Mouse (Mus musculus) C2C12 (cell line): ENCODE measurements at regions not wholly inside any gene's neighbourhood (a gene's known extent, or its start where the extent isn't known, plus 50 kb on each side); places are given as distances from the start of the nearest gene placed in this dataset.

Experiments
- H3K27me3 ChIP-seq: one replicate; pipeline ENCODE4 v1.6.1; 2011; ENCODE audit not compliant: control insufficient read depth, insufficient read depth, insufficient read length
- H3K36me3 ChIP-seq: one replicate; pipeline ENCODE4 v1.6.1; 2011; ENCODE audit not compliant: control insufficient read depth, insufficient read depth
- H3K4me3 ChIP-seq: one replicate; pipeline ENCODE4 v1.5.1; 2011; ENCODE audit warnings: mild to moderate bottlenecking, control low read depth; ENCODE audit not compliant: poor library complexity, insufficient read depth, severe bottlenecking
- H3K79me2 ChIP-seq: one replicate; pipeline ENCODE4 v1.6.1; 2011; ENCODE audit not compliant: control insufficient read depth, insufficient read depth
- H3K79me3 ChIP-seq: one replicate; pipeline ENCODE4 v1.6.1; 2011; ENCODE audit warnings: low read depth, control low read depth
- H3ac ChIP-seq: one replicate; pipeline ENCODE3; 2011; ENCODE audit warnings: low read depth; ENCODE audit not compliant: control insufficient read depth, insufficient read length
- CEBPB ChIP-seq: IDR thresholded peaks from one replicate; pipeline ENCODE4 v1.6.1; 2011; ENCODE audit warnings: low read depth, mild to moderate bottlenecking, control low read depth, moderate library complexity
- CTCF ChIP-seq: IDR thresholded peaks from one replicate; pipeline ENCODE4 v1.5.1; 2011; ENCODE audit not compliant: control insufficient read depth, insufficient read depth, insufficient read length
- FOSL1 ChIP-seq: IDR thresholded peaks from one replicate; pipeline ENCODE4 v1.8.0; 2011; ENCODE audit warnings: mild to moderate bottlenecking, low read length; ENCODE audit not compliant: poor library complexity, insufficient read depth, severe bottlenecking
- MAX ChIP-seq: IDR thresholded peaks from one replicate; pipeline ENCODE4 v1.6.1; 2011; ENCODE audit warnings: mild to moderate bottlenecking, control low read depth
- MYOD1 ChIP-seq: IDR thresholded peaks from one replicate; pipeline ENCODE4 v1.6.1; 2011; ENCODE audit warnings: low read depth; ENCODE audit not compliant: control insufficient read depth, insufficient read length
- MYOG ChIP-seq: IDR thresholded peaks from one replicate; pipeline ENCODE4 v1.6.1; 2011; ENCODE audit not compliant: control insufficient read depth, insufficient read length; ENCODE audit errors: extremely low read depth
- USF1 ChIP-seq: IDR thresholded peaks from one replicate; pipeline ENCODE4 v1.6.1; 2011; ENCODE audit warnings: low read depth, mild to moderate bottlenecking, control low read depth, moderate library complexity

DNA sequence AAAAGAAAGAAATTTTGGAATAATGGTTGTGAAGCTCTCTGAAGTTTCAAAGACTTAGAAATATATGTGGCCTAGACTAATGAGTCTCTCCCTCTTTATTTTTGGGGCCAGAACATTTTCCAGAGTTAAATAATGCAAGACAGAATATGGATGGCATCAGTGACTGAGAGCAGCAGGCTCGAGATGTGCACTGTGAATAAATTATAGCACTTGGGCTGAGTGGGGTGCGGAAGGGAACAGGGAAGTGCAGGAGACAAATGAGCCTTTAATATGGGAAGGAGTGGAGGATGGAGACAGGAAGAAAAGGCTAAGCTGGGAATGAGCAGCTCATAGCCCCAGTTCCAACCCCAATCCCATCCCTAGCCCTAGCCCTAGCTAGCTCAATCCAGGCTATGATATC, 108.0 kb upstream of the Plxna4 start:
- no peaks in the 10 kb centered on the region for H3K79me3 ChIP-seq
- TF ChIP-seq CEBPB (no peak), MAX (no peak), USF1 (no peak), FOSL1 (no peak), CTCF (no peak), MYOD1 (no peak), MYOG (no peak)
- no peaks in the 10 kb centered on the region for H3K36me3 ChIP-seq
- no peak overlapping the region for H3ac ChIP-seq
- no peaks in the 10 kb centered on the region for H3K79me2 ChIP-seq
- H3K4me3 ChIP-seq = no peak overlapping the region
- H3K27me3 ChIP-seq = no peaks in the 10 kb centered on the region

DNA sequence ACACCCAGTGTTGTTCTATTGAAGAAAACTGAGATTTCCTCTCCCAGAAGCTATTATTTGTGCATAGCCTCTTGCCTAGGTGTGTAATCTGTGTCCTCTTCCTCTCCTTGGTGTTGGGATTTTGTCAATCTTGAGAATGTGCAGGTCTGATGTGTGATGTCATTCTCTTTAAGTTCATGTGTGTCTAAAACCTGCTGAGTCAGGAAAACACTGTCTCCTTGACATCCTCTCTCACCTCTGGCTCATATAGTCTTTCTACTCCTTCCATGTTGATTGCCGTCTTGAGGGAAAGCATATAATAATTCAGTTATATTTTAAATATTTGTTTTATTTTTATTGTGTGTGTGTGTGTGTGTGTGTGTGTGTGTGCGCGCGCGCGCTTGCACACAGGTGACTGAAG, 84.6 kb upstream of the Plxna4 start:
- no peaks in the 10 kb centered on the region for H3K27me3 ChIP-seq
- TF ChIP-seq MYOD1 (no peak), CTCF (no peak), CEBPB (no peak), MYOG (no peak), MAX (no peak), FOSL1 (no peak), USF1 (no peak)
- H3K79me3 ChIP-seq = no peaks in the 10 kb centered on the region
- H3ac ChIP-seq = no peak overlapping the region
- no peaks in the 10 kb centered on the region for H3K36me3 ChIP-seq
- H3K79me2 ChIP-seq = no peaks in the 10 kb centered on the region
- no peak overlapping the region for H3K4me3 ChIP-seq

DNA sequence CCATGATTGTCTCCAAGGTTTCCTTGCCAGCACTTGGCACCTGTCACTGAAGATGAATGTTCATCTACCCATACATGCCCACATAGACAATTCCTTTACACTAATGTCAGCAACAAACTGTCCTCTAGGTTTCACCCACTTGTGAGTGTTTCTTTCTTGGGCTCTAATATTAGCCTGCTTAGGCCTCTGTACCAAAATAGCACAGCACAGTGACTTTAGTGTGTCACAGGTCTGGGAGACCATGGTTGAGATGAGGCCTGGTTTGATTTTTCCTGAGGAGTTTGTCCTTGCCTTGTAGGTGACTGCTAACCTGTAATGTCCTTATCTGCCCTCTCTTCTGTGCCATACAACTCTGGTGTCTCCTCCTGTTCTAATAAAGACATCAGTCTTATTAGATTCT, 71.8 kb upstream of the Plxna4 start:
- TF ChIP-seq MAX = no peak
- no peak for TF ChIP-seq FOSL1
- TF ChIP-seq MYOD1 = no peak
- TF ChIP-seq MYOG = no peak
- TF ChIP-seq USF1 = no peak
- Histone ChIP-seq H3K79me3 (no peaks in the 10 kb centered on the region), H3K4me3 (no peak overlapping the region), H3ac (no peak overlapping the region), H3K27me3 (no peaks in the 10 kb centered on the region), H3K36me3 (no peaks in the 10 kb centered on the region), H3K79me2 (no peaks in the 10 kb centered on the region)

DNA sequence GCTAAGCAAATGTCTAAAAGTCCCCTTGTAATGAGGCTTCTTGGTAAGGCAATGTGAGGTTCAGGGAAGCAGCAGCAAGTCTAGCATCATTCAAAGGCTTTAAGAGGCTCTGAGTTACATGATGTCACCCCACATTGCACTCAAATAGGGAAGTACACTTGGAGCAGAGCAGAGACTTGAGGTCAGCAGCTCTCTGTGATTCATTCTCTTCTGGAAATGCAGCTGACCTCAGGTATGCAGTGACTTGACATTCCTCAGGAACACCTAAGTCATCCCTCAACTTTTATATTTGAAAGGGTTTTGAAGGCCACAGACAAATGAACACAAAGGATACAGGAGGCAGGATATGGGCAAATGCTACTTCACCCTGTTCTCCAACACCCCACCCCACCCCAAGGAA, 69.4 kb upstream of the Plxna4 start:
- Histone ChIP-seq H3K79me2 (no peaks in the 10 kb centered on the region), H3K4me3 (no peak overlapping the region), H3ac (no peak overlapping the region), H3K36me3 (no peaks in the 10 kb centered on the region), H3K27me3 (no peaks in the 10 kb centered on the region), H3K79me3 (no peaks in the 10 kb centered on the region)
- no peak for TF ChIP-seq MAX
- no peak for TF ChIP-seq CEBPB
- TF ChIP-seq MYOG = no peak
- no peak for TF ChIP-seq FOSL1
- TF ChIP-seq USF1 = no peak
- no peak for TF ChIP-seq CTCF
- no peak for TF ChIP-seq MYOD1

- no peak overlapping the region for H3ac ChIP-seq
These were observed 66.2 kb upstream of the Plxna4 start for GRCm38 (mm10) chr6:32654188-32654587.

GRCm38 (mm10) chr6:32644016-32644415, 56.0 kb upstream of the Plxna4 start:
- H3ac ChIP-seq = no peak overlapping the region
- no peaks in the 10 kb centered on the region for H3K79me2 ChIP-seq
- no peaks in the 10 kb centered on the region for H3K36me3 ChIP-seq
- H3K27me3 ChIP-seq = peaks cover 3% of the 10 kb centered on the region
- no peaks in the 10 kb centered on the region for H3K79me3 ChIP-seq
- no peak for TF ChIP-seq CTCF
- no peak for TF ChIP-seq MAX
- TF ChIP-seq USF1 = no peak
- TF ChIP-seq CEBPB = no peak
- TF ChIP-seq FOSL1 = no peak
- TF ChIP-seq MYOG = no peak
- no peak for TF ChIP-seq MYOD1
- no peak overlapping the region for H3K4me3 ChIP-seq

More at GRCm38 (mm10) chr6:32654188-32654587, 66.2 kb upstream of the Plxna4 start:
- Histone ChIP-seq H3K79me2 (no peaks in the 10 kb centered on the region), H3K36me3 (no peaks in the 10 kb centered on the region), H3K4me3 (no peak overlapping the region), H3K27me3 (no peaks in the 10 kb centered on the region), H3K79me3 (no peaks in the 10 kb centered on the region)
- TF ChIP-seq CEBPB (no peak), FOSL1 (no peak), USF1 (no peak), CTCF (no peak), MYOD1 (no peak), MAX (no peak), MYOG (no peak)
